9 mouse cellular contexts compared by ENCODE assay signal in the genomic region with DNA sequence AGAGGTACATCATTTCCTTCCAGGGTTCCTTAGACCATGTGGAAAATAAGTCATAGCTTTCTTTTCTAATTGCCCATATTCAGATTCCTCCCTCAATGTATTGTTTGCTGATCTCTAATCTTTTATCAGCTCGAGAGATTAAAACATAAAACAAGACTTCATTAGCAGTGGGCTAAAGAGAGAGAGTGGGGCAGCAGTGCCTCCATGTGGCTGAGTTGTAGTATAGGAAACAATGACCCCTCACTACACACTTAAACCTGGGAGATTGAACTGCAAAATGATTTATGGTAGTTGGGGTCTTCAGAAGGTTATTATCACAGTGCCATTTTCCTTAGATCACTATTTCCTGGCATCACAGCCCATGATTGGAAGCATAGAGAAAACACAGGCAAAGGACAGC. TPM values are rescaled to one million over a fixed set of nuclear protein-coding genes. Genes with fewer than 3 reads are reported as not detected.
A peak's percentile ranks its signal among the peaks of the same experiment; 100 is the strongest.
DNase-seq lines count a peak whose midpoint lies in the region; ATAC-seq and TF ChIP-seq lines count a peak whose summit lies in the region.
"Had no signal": no experiment of that assay in that cellular context is flagged by ENCODE, and none has a peak within 500 bp of the region (broad histone marks: within the 10 kb centered on the region; RNA-seq: fewer than 3 reads in every experiment).

No protein-coding gene starts in this region.

- TF ChIP-seq CTCF in midbrain, postnatal 0 days (IDR thresholded peaks at IDR 0.05), result peak; percentile 77

- no peak overlapping the region for H3K9ac ChIP-seq in midbrain, postnatal 0 days (replicated peaks; ENCODE audit: low read length, poor library complexity, severe bottlenecking)
- H3K9ac ChIP-seq in neural tube, embryonic 15.5 days (replicated peaks), result no peak overlapping the region
- H3K9ac ChIP-seq in liver, embryonic 11.5 days (ENCODE audit: low read depth, low read length), result no peak overlapping the region
- H3K9ac ChIP-seq: liver, embryonic 15.5 days had no signal

- DNase-seq in gastrocnemius, adult 18-20 months (ENCODE audit: low spot score), result peak; percentile 23
- DNase-seq in gastrocnemius, postnatal 25 days, result no peak
- DNase-seq in midbrain, postnatal 0 days (ENCODE audit: low spot score), result peak; percentile 50
- DNase-seq in midbrain, embryonic 10.5 days (ENCODE audit: low spot score), result no peak
- peak; percentile 7 for DNase-seq in fibroblast of lung, adult 2 months (ENCODE audit: low read depth)
- DNase-seq in lung, postnatal 10 days, result peak; percentile 23
- DNase-seq in liver, embryonic 11.5 days (ENCODE audit: low spot score), result no peak

- no peaks in the 10 kb centered on the region for H3K36me3 ChIP-seq in midbrain, postnatal 0 days (ENCODE audit: insufficient read depth, low read length)
- no peaks in the 10 kb centered on the region for H3K36me3 ChIP-seq in midbrain, embryonic 10.5 days
- H3K36me3 ChIP-seq in neural tube, embryonic 15.5 days, result no peaks in the 10 kb centered on the region
- no peaks in the 10 kb centered on the region for H3K36me3 ChIP-seq in liver, embryonic 11.5 days (ENCODE audit: control insufficient read depth, insufficient read depth, low read length)
- H3K36me3 ChIP-seq: liver, embryonic 15.5 days had no signal

- ATAC-seq in midbrain, postnatal 0 days (ENCODE audit: low FRiP score), result no peak
- ATAC-seq in neural tube, embryonic 15.5 days (ENCODE audit: low FRiP score), result no peak
- no peak for ATAC-seq in liver, embryonic 11.5 days (replicated peaks; ENCODE audit: low FRiP score)

- WGBS in midbrain, postnatal 0 days, result 22% methylated on average over 1 of the region's 1 CpGs
- 53% methylated on average over 1 of the region's 1 CpGs for WGBS in midbrain, embryonic 10.5 days
- 27% methylated on average over 1 of the region's 1 CpGs for WGBS in neural tube, embryonic 15.5 days
- WGBS in liver, embryonic 11.5 days, result 56% methylated on average over 1 of the region's 1 CpGs

- H3K9me3 ChIP-seq in midbrain, postnatal 0 days (ENCODE audit: low read length), result no peaks in the 10 kb centered on the region
- H3K9me3 ChIP-seq in midbrain, embryonic 10.5 days (replicated peaks), result no peaks in the 10 kb centered on the region
- no peaks in the 10 kb centered on the region for H3K9me3 ChIP-seq in neural tube, embryonic 15.5 days (replicated peaks)
- H3K9me3 ChIP-seq in liver, embryonic 11.5 days (ENCODE audit: control insufficient read depth, low read length), result no peaks in the 10 kb centered on the region
- H3K9me3 ChIP-seq: liver, embryonic 15.5 days had no signal

- no peak overlapping the region for H3K4me3 ChIP-seq in midbrain, postnatal 0 days (ENCODE audit: low read depth, low read length)
- no peak overlapping the region for H3K4me3 ChIP-seq in midbrain, embryonic 10.5 days
- H3K4me3 ChIP-seq in neural tube, embryonic 15.5 days (replicated peaks), result no peak overlapping the region
- no peak overlapping the region for H3K4me3 ChIP-seq in liver, embryonic 11.5 days (ENCODE audit: low read depth, low read length)
- H3K4me3 ChIP-seq: liver, embryonic 15.5 days had no signal

- no peak overlapping the region for H3K27ac ChIP-seq in midbrain, postnatal 0 days (ENCODE audit: low read depth, low read length)
- H3K27ac ChIP-seq in midbrain, embryonic 10.5 days (replicated peaks), result no peak overlapping the region
- no peak overlapping the region for H3K27ac ChIP-seq in neural tube, embryonic 15.5 days (replicated peaks)
- no peak overlapping the region for H3K27ac ChIP-seq in liver, embryonic 11.5 days (ENCODE audit: low read depth, low read length)
- H3K27ac ChIP-seq: liver, embryonic 15.5 days had no signal

- no peaks in the 10 kb centered on the region for H3K27me3 ChIP-seq in midbrain, postnatal 0 days (ENCODE audit: insufficient read depth, low read length)
- H3K27me3 ChIP-seq in midbrain, embryonic 10.5 days (ENCODE audit: low read depth, poor library complexity, severe bottlenecking), result no peaks in the 10 kb centered on the region
- no peaks in the 10 kb centered on the region for H3K27me3 ChIP-seq in neural tube, embryonic 15.5 days (replicated peaks)
- no peaks in the 10 kb centered on the region for H3K27me3 ChIP-seq in liver, embryonic 11.5 days (replicated peaks; ENCODE audit: control insufficient read depth, insufficient read depth, low read length)
- H3K27me3 ChIP-seq: liver, embryonic 15.5 days had no signal

- no peaks in the 10 kb centered on the region for H3K4me1 ChIP-seq in midbrain, postnatal 0 days (ENCODE audit: insufficient read depth, low read length)
- no peaks in the 10 kb centered on the region for H3K4me1 ChIP-seq in midbrain, embryonic 10.5 days
- H3K4me1 ChIP-seq in neural tube, embryonic 15.5 days, result no peaks in the 10 kb centered on the region
- H3K4me1 ChIP-seq in liver, embryonic 11.5 days (replicated peaks; ENCODE audit: control insufficient read depth, insufficient read depth, low read length), result no peaks in the 10 kb centered on the region
- H3K4me1 ChIP-seq: liver, embryonic 15.5 days had no signal

- no peak overlapping the region for H3K4me2 ChIP-seq in midbrain, postnatal 0 days (ENCODE audit: low read depth, low read length, poor library complexity, severe bottlenecking)
- H3K4me2 ChIP-seq in neural tube, embryonic 15.5 days, result no peak overlapping the region
- no peak overlapping the region for H3K4me2 ChIP-seq in liver, embryonic 11.5 days
- H3K4me2 ChIP-seq: liver, embryonic 15.5 days had no signal

RNA-seq across cellular contexts. Expression of gene Spic, which starts 15.1 kb away (rescaled TPM):
- total RNA-seq in gastrocnemius, adult 18-20 months (2021), result under 1 TPM in 1 of 2 experiments, not detected in 1; 0.17 TPM
- total RNA-seq in gastrocnemius, postnatal 25 days (2021), result not detected
- total RNA-seq in midbrain, postnatal 0 days (2014; rRNA removed), result 0.28 TPM in 1 of 2 replicates, not detected in the other
- not detected in 2 replicates for polyA plus RNA-seq in midbrain, postnatal 0 days (2015; fragmentation: Nextera tagmentation; extraction: Ambion mirVana)
- polyA plus RNA-seq in midbrain, embryonic 10.5 days (2016; fragmentation: Nextera tagmentation; extraction: Ambion mirVana), result 0.10 TPM in 1 of 2 replicates, not detected in the other
- 0.74 TPM in 1 of 2 replicates, not detected in the other for polyA plus RNA-seq in neural tube, embryonic 15.5 days (2015; fragmentation: Nextera tagmentation; extraction: Ambion mirVana)
- polyA plus RNA-seq in liver, embryonic 11.5 days (2014; fragmentation: Nextera tagmentation; extraction: Ambion mirVana), result 2.1 and 3.1 TPM in 2 replicates

Comparison
In these comparisons a context has a peak if more than half of its experiments do, and no peak if none do; other contexts are left out.
1. DNase-seq: peak in gastrocnemius, adult 18-20 months (single experiment), midbrain, postnatal 0 days (single experiment), fibroblast of lung, adult 2 months (single experiment) and lung, postnatal 10 days (single experiment); none in gastrocnemius, postnatal 25 days (single experiment), midbrain, embryonic 10.5 days (single experiment) and liver, embryonic 11.5 days (single experiment).